Mouse (Mus musculus) ES-Bruce4 (cell line): ENCODE data around the gene Serpine2.

Source experiments
- CTCF ChIP-seq: IDR thresholded peaks from one replicate; pipeline ENCODE4 v1.8.1; 2011; ENCODE audit warnings: low read depth, low read length
- EP300 ChIP-seq: IDR thresholded peaks from 2 replicates; pipeline ENCODE4 v1.6.1; 2011; ENCODE audit warnings: low read depth, low read length; ENCODE audit not compliant: insufficient read depth
- POLR2A ChIP-seq: IDR thresholded peaks from one replicate; pipeline ENCODE4 v1.8.1; 2011; ENCODE audit warnings: low read length; ENCODE audit not compliant: insufficient read depth

DNA sequence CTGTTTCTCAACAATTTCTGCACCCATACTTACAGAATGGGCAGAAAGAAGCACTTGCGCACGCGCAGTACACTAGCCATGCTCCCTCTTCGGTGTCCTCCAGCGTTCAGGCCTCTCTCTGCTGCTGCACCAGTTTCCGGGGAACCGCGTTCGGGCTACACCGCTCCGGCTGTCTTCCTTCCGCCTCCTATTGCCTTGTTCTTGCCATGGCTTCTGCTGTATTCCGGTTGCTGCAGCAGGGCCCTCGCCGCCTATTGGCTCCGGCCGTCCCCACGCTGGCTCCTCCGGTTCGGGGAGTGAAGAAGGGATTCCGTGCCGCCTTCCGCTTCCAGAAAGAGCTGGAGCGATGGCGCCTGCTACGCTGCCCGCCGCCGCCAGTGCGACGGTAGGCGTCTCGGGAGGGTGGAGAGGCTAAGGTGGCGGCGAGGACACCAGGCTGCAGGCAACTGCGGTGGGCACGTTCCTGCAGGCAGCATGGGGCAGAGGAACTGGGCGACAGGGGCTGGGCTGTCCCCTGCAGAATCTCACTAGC lies 85.0 kb downstream of the Serpine2 start, which contains the start of the genes Mrpl44 and Wdfy1:
- TF ChIP-seq EP300: peak; percentile 72; the same call in 1 of the 2 replicates
- TF ChIP-seq CTCF: no peak
- TF ChIP-seq POLR2A: peak; percentile 25
